Mouse (Mus musculus) neural tube, embryonic 11.5 days (tissue): ENCODE measurements around the gene Rora. TPM values are rescaled to one million over a fixed set of nuclear protein-coding genes. Genes with fewer than 3 reads are reported as not detected.

Source experiments
- ATAC-seq: fragments of 200-750 bp; cut with Nextera tagmentation; 2 replicates; pipeline ENCODE4 v1.8.0; 2017; ENCODE audit warnings: moderate number of reproducible peaks, mild to moderate bottlenecking, moderate TSS enrichment, moderate library complexity; ENCODE audit not compliant: insufficient read depth, low FRiP score, low TSS enrichment
- DNase-seq: peaks from one replicate; pipeline ENCODE4 v3.0.0-alpha.2; 2015; ENCODE audit warnings: low spot score
- H3K27ac ChIP-seq: fragments of 300-500 bp; sonication (generic); 2 replicates; pipeline ENCODE4 v1.5.1; 2014; ENCODE audit warnings: low read depth, mild to moderate bottlenecking, low read length
- H3K27me3 ChIP-seq: fragments of 300-500 bp; sonication (generic); 2 replicates; pipeline ENCODE4 v1.6.1; 2014; ENCODE audit warnings: mild to moderate bottlenecking, low read length, mixed read lengths; ENCODE audit not compliant: control insufficient read depth, insufficient read depth
- H3K36me3 ChIP-seq: fragments of 300-500 bp; sonication (generic); 2 replicates; pipeline ENCODE4 v1.6.1; 2014; ENCODE audit warnings: mild to moderate bottlenecking, low read length, moderate library complexity, mixed read lengths; ENCODE audit not compliant: control insufficient read depth, insufficient read depth
- H3K4me1 ChIP-seq: fragments of 300-500 bp; sonication (generic); 2 replicates; pipeline ENCODE4 v1.6.1; 2014; ENCODE audit warnings: low read length, mixed read lengths; ENCODE audit not compliant: control insufficient read depth, insufficient read depth
- H3K4me2 ChIP-seq: fragments of 300-500 bp; sonication (generic); 2 replicates; pipeline ENCODE4 v1.6.1; 2014; ENCODE audit warnings: low read depth, mild to moderate bottlenecking, moderate library complexity
- H3K4me3 ChIP-seq: fragments of 300-500 bp; sonication (generic); 2 replicates; pipeline ENCODE4 v1.5.1; 2014; ENCODE audit warnings: low read depth, low read length
- H3K9ac ChIP-seq: fragments of 300-500 bp; sonication (generic); 2 replicates; pipeline ENCODE4 v1.6.1; 2014; ENCODE audit warnings: mild to moderate bottlenecking, low read length
- H3K9me3 ChIP-seq: fragments of 300-500 bp; sonication (generic); 2 replicates; pipeline ENCODE4 v1.6.1; 2016; ENCODE audit warnings: low read length; ENCODE audit not compliant: control insufficient read depth
- WGBS: fragments of 180-500 bp; shearing (Covaris S2); extraction: QIAGEN DNeasy Blood & Tissue Kit; methylation state at CpG from one replicate; pipeline ENCODE4 v1.1.7; 2014; 5-methylcytosine and 5-hydroxymethylcytosine counted together
- polyA plus RNA-seq: library from polyadenylated mRNA; unstranded; fragments of >200 nt; fragmentation: Nextera tagmentation; extraction: Ambion mirVana; gene quantifications from 2 replicates; pipeline ENCODE4 v1.2.1, GENCODE M21; 2014

Gene Rora
- polyA plus RNA-seq, 1 experiment from 2014 or later: 3.2 TPM

- WGBS: 91% methylated on average over 6 of the region's 6 CpGs
- Histone ChIP-seq H3K36me3 (no peaks in the 10 kb centered on the region), H3K4me3 (no peak overlapping the region), H3K27me3 (no peaks in the 10 kb centered on the region), H3K9ac (no peak overlapping the region), H3K4me2 (no peak overlapping the region), H3K4me1 (no peaks in the 10 kb centered on the region), H3K9me3 (no peaks in the 10 kb centered on the region), H3K27ac (no peak overlapping the region)
- DNase-seq (no peak), ATAC-seq (no peak)
Measured at GRCm38 (mm10) chr9:69319434-69319833, 665.8 kb downstream of the Rora start.

GRCm38 (mm10) chr9:69319913-69320634, 666.5 kb downstream of the Rora start:
- Histone ChIP-seq H3K9me3 (no peaks in the 10 kb centered on the region), H3K36me3 (no peaks in the 10 kb centered on the region), H3K4me3 (no peak overlapping the region), H3K4me2 (no peak overlapping the region), H3K9ac (no peak overlapping the region), H3K27me3 (no peaks in the 10 kb centered on the region), H3K4me1 (no peaks in the 10 kb centered on the region), H3K27ac (no peak overlapping the region)
- DNase-seq (no peak), ATAC-seq (no peak)
- WGBS: 83% methylated on average over 10 of the region's 10 CpGs

- no peak for ATAC-seq
- no peaks in the 10 kb centered on the region for H3K36me3 ChIP-seq
Measured at GRCm38 (mm10) chr9:69320635-69321027, 667.0 kb downstream of the Rora start.

GRCm38 (mm10) chr9:69321956-69322355, 668.4 kb downstream of the Rora start:
- ATAC-seq (no peak), DNase-seq (no peak)
- Histone ChIP-seq H3K4me2 (no peak overlapping the region), H3K36me3 (no peaks in the 10 kb centered on the region), H3K9ac (no peak overlapping the region), H3K9me3 (no peaks in the 10 kb centered on the region), H3K4me3 (no peak overlapping the region), H3K27ac (no peak overlapping the region), H3K4me1 (no peaks in the 10 kb centered on the region), H3K27me3 (no peaks in the 10 kb centered on the region)
- 96% methylated on average over 1 of the region's 1 CpGs for WGBS

More at GRCm38 (mm10) chr9:69320635-69321027, 667.0 kb downstream of the Rora start:
- no peaks in the 10 kb centered on the region for H3K9me3 ChIP-seq
- H3K4me2 ChIP-seq: no peak overlapping the region
- H3K9ac ChIP-seq: no peak overlapping the region
- H3K4me3 ChIP-seq: no peak overlapping the region
- H3K27ac ChIP-seq: no peak overlapping the region
- no peaks in the 10 kb centered on the region for H3K27me3 ChIP-seq
- DNase-seq: no peak
- 66% methylated on average over 3 of the region's 3 CpGs for WGBS
- H3K4me1 ChIP-seq: no peaks in the 10 kb centered on the region

GRCm38 (mm10) chr9:69323831-69324230, 670.2 kb downstream of the Rora start:
- no peak for DNase-seq
- no peaks in the 10 kb centered on the region for H3K27me3 ChIP-seq
- H3K4me1 ChIP-seq: no peaks in the 10 kb centered on the region
- no peak for ATAC-seq
- H3K4me2 ChIP-seq: no peak overlapping the region
- H3K9me3 ChIP-seq: no peaks in the 10 kb centered on the region
- no peak overlapping the region for H3K4me3 ChIP-seq
- no peak overlapping the region for H3K9ac ChIP-seq
- WGBS: 63% methylated on average over 8 of the region's 8 CpGs
- H3K36me3 ChIP-seq: no peaks in the 10 kb centered on the region
- no peak overlapping the region for H3K27ac ChIP-seq

GRCm38 (mm10) chr9:69327077-69327476, 673.5 kb downstream of the Rora start:
- H3K27ac ChIP-seq: no peak overlapping the region
- H3K4me2 ChIP-seq: no peak overlapping the region
- DNase-seq (no peak), ATAC-seq (no peak)
- H3K27me3 ChIP-seq: no peaks in the 10 kb centered on the region
- no peaks in the 10 kb centered on the region for H3K36me3 ChIP-seq
- H3K4me1 ChIP-seq: no peaks in the 10 kb centered on the region
- H3K9me3 ChIP-seq: no peaks in the 10 kb centered on the region
- no peak overlapping the region for H3K4me3 ChIP-seq
- WGBS: 67% methylated on average over 9 of the region's 9 CpGs
- no peak overlapping the region for H3K9ac ChIP-seq

GRCm38 (mm10) chr9:69327591-69327990, 674.0 kb downstream of the Rora start:
- Histone ChIP-seq H3K4me3 (no peak overlapping the region), H3K36me3 (no peaks in the 10 kb centered on the region), H3K9ac (no peak overlapping the region), H3K9me3 (no peaks in the 10 kb centered on the region), H3K27ac (no peak overlapping the region), H3K27me3 (no peaks in the 10 kb centered on the region), H3K4me2 (no peak overlapping the region), H3K4me1 (no peaks in the 10 kb centered on the region)
- ATAC-seq (no peak), DNase-seq (no peak)
- 89% methylated on average over 7 of the region's 7 CpGs for WGBS

GRCm38 (mm10) chr9:69331790-69332189, 678.2 kb downstream of the Rora start:
- Histone ChIP-seq H3K27ac (no peak overlapping the region), H3K4me3 (no peak overlapping the region), H3K36me3 (no peaks in the 10 kb centered on the region), H3K4me1 (no peaks in the 10 kb centered on the region), H3K9me3 (no peaks in the 10 kb centered on the region), H3K9ac (no peak overlapping the region), H3K4me2 (no peak overlapping the region), H3K27me3 (no peaks in the 10 kb centered on the region)
- DNase-seq (no peak), ATAC-seq (no peak)
- 89% methylated on average over 3 of the region's 3 CpGs for WGBS

GRCm38 (mm10) chr9:69332802-69333568, 679.4 kb downstream of the Rora start:
- Histone ChIP-seq H3K4me1 (no peaks in the 10 kb centered on the region), H3K4me3 (no peak overlapping the region), H3K9ac (no peak overlapping the region), H3K27me3 (no peaks in the 10 kb centered on the region), H3K9me3 (no peaks in the 10 kb centered on the region), H3K36me3 (no peaks in the 10 kb centered on the region), H3K4me2 (no peak overlapping the region), H3K27ac (no peak overlapping the region)
- ATAC-seq: no peak
- WGBS: 85% methylated on average over 14 of the region's 14 CpGs
- no peak for DNase-seq
